Mouse (Mus musculus): ENCODE results near the gene Tnk2.

- TF ChIP-seq CTCF (conservative IDR thresholded peaks at IDR 0.05; ENCODE audit: insufficient read depth, insufficient read length, low read depth, low read length) (no peak), POLR2A (IDR thresholded peaks at IDR 0.05; ENCODE audit: low read depth, low read length) (no peak)
Observed at GRCm38 (mm10) chr16:32612052-32612451, 31.6 kb upstream of the Tnk2 start.
